Mouse (Mus musculus): ENCODE measurements at regions not wholly inside any gene's neighbourhood (a gene's known extent, or its start where the extent isn't known, plus 50 kb on each side); places are given as distances from the start of the nearest gene placed in this dataset.

DNA sequence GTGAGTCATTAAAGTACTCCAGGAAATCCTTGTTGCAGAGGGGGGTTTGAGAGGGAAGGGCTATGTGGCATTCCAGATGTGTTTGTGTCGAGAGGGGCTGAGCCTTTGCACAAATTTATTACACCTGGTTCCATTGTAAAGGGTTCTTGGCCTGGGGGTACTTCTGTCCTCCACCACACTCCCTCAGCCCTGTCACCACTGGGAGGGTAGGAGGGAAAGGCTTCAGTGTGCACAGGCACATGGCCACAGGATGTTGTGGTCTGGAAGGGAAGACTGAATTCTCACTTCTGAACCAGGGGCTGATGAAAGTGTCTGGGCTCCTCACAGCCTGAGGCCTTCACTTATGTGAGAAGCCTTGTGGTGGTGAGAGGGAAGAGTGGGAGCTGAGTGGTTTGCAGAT lies 473.8 kb upstream of the Zfp462 start:
- TF ChIP-seq POLR2A (IDR thresholded peaks at IDR 0.05; ENCODE audit: insufficient read length, low read depth): no peak
- TF ChIP-seq TCF12 (IDR thresholded peaks at IDR 0.05; ENCODE audit: insufficient read depth, poor library complexity, severe bottlenecking): no peak
- no peak for TF ChIP-seq SRF (IDR thresholded peaks at IDR 0.05; ENCODE audit: control insufficient read depth, insufficient read length, low read depth)
- TF ChIP-seq POLR2AphosphoS2 (IDR thresholded peaks at IDR 0.05; ENCODE audit: insufficient read length, low read depth): no peak
- TF ChIP-seq TCF3 (IDR thresholded peaks at IDR 0.05; ENCODE audit: insufficient read length, low read depth): no peak
- no peak for TF ChIP-seq CEBPB (IDR thresholded peaks at IDR 0.05; ENCODE audit: insufficient read depth, poor library complexity, severe bottlenecking)
- no peak for TF ChIP-seq MAX (IDR thresholded peaks at IDR 0.05; ENCODE audit: low read depth)
- no peak for TF ChIP-seq MYOD1 (IDR thresholded peaks at IDR 0.05; ENCODE audit: control insufficient read depth in 1 of 3, insufficient read length in 2 of 3, low read depth in 2 of 3)
- no peak for TF ChIP-seq E2F4 (IDR thresholded peaks at IDR 0.05; ENCODE audit: insufficient read depth)
- TF ChIP-seq USF1 (IDR thresholded peaks at IDR 0.05; ENCODE audit: low read depth): no peak
- no peak for TF ChIP-seq MYOG (IDR thresholded peaks at IDR 0.05; ENCODE audit: control insufficient read depth in 1 of 3, insufficient read depth in 1 of 3, insufficient read length in 2 of 3, low read depth in 2 of 3)
- TF ChIP-seq REST (IDR thresholded peaks at IDR 0.05; ENCODE audit: insufficient read depth, insufficient read length): no peak
